Mouse (Mus musculus) MEL (cell line): ENCODE measurements around the gene Sept9. TPM values are rescaled to one million over a fixed set of nuclear protein-coding genes. Genes with fewer than 3 reads are reported as not detected.

Experiments used
- DNase-seq: peaks from one replicate; pipeline ENCODE4 v3.0.0; 2011; ENCODE audit warnings: low read depth, low spot score
- H3K27ac ChIP-seq: 2 replicates; pipeline ENCODE4 v1.5.1; 2012; ENCODE audit warnings: low read depth, mild to moderate bottlenecking, control low read depth, low read length, moderate library complexity; ENCODE audit not compliant: control insufficient read depth
- H3K27me3 ChIP-seq, 2 experiments: fragments of 150-350 bp in 1 of 2; sonication (generic) in 1 of 2; 2 replicates each; pipeline ENCODE4 v1.6.1; 2012; ENCODE audit warnings: low read length in 2 of 2, mild to moderate bottlenecking in 2 of 2, improper control_type of control experiment in 1 of 2, moderate library complexity in 1 of 2; ENCODE audit not compliant: insufficient read depth in 2 of 2, control insufficient read depth in 1 of 2
- H3K36me3 ChIP-seq, 2 experiments: 2 replicates each; pipeline ENCODE4 v1.6.1; 2012 to 2014; ENCODE audit warnings: low read length in 2 of 2, improper control_type of control experiment in 1 of 2, inconsistent platforms in 1 of 2, mild to moderate bottlenecking in 1 of 2; ENCODE audit not compliant: insufficient read depth in 2 of 2, control insufficient read depth in 1 of 2
- H3K4me1 ChIP-seq, 2 experiments: fragments of 150-350 bp in 1 of 2; sonication (generic) in 1 of 2; 2 replicates each; pipeline ENCODE4 v1.6.1; 2012; ENCODE audit warnings: low read length in 2 of 2, improper control_type of control experiment in 1 of 2, mild to moderate bottlenecking in 1 of 2; ENCODE audit not compliant: insufficient read depth in 2 of 2, control insufficient read depth in 1 of 2
- H3K4me3 ChIP-seq, 2 experiments: fragments of 150-350 bp in 1 of 2; sonication (generic) in 1 of 2; 2 replicates each; pipeline ENCODE4 v1.5.1; 2012; ENCODE audit warnings: low read depth in 2 of 2, low read length in 2 of 2, mild to moderate bottlenecking in 2 of 2, moderate library complexity in 2 of 2, control low read depth in 1 of 2, improper control_type of control experiment in 1 of 2; ENCODE audit not compliant: control insufficient read depth in 1 of 2, insufficient read depth in 1 of 2
- H3K79me2 ChIP-seq: 2 replicates; pipeline ENCODE4 v1.6.1; 2012; ENCODE audit warnings: mild to moderate bottlenecking, low read length, moderate library complexity; ENCODE audit not compliant: control insufficient read depth, poor library complexity, insufficient read depth
- H3K9ac ChIP-seq: 2 replicates; pipeline ENCODE4 v1.6.1; 2012; ENCODE audit warnings: low read depth, mild to moderate bottlenecking, control low read depth, low read length, moderate library complexity; ENCODE audit not compliant: control insufficient read depth, poor library complexity, severe bottlenecking
- H3K9me3 ChIP-seq: fragments of 150-350 bp; sonication (generic); replicated peaks from 2 replicates; pipeline ENCODE4 v1.6.1; 2012; ENCODE audit warnings: mild to moderate bottlenecking, low read length, improper control_type of control experiment, moderate library complexity; ENCODE audit not compliant: insufficient read depth
- BHLHE40 ChIP-seq: IDR thresholded peaks from 2 replicates; pipeline ENCODE4 v1.6.1; 2012; ENCODE audit warnings: low read depth, mild to moderate bottlenecking, inconsistent platforms, low read length, improper control_type of control experiment, borderline replicate concordance
- CHD1 ChIP-seq: IDR thresholded peaks from 2 replicates; pipeline ENCODE4 v1.6.1; 2012; ENCODE audit warnings: low read depth, mild to moderate bottlenecking, inconsistent platforms, low read length, improper control_type of control experiment
- CTCF ChIP-seq, 3 experiments: IDR thresholded peaks in 2 of 3; conservative IDR thresholded peaks in 1 of 3; 2 replicates each; pipeline ENCODE4 v1.5.1; 2011 to 2012; ENCODE audit warnings: low read length in 3 of 3, low read depth in 2 of 3, mild to moderate bottlenecking in 2 of 3, improper control_type of control experiment in 1 of 3, inconsistent platforms in 1 of 3, mixed read lengths in 1 of 3, moderate library complexity in 1 of 3; ENCODE audit not compliant: control insufficient read depth in 1 of 3, insufficient read depth in 1 of 3, poor library complexity in 1 of 3, severe bottlenecking in 1 of 3
- E2F4 ChIP-seq: IDR thresholded peaks from 2 replicates; pipeline ENCODE4 v1.6.1; 2011; ENCODE audit warnings: low read depth, low read length, improper control_type of control experiment, borderline replicate concordance
- GABPA ChIP-seq: IDR thresholded peaks from 2 replicates; pipeline ENCODE4 v1.6.1; 2012; ENCODE audit warnings: low read depth, mild to moderate bottlenecking, inconsistent platforms, low read length, improper control_type of control experiment, moderate library complexity
- JUND ChIP-seq: IDR thresholded peaks from 2 replicates; pipeline ENCODE4 v1.6.1; 2011; ENCODE audit warnings: low read depth, mild to moderate bottlenecking, improper control_type of control experiment, low read length
- KAT2A ChIP-seq: conservative IDR thresholded peaks from 2 replicates; pipeline ENCODE4 v1.6.1; 2012; ENCODE audit warnings: low read depth, low read length, improper control_type of control experiment, inconsistent platforms
- MEF2A ChIP-seq: IDR thresholded peaks from 2 replicates; pipeline ENCODE4 v1.6.1; 2014; ENCODE audit warnings: low read depth, mild to moderate bottlenecking, inconsistent platforms, low read length, improper control_type of control experiment; ENCODE audit not compliant: poor library complexity, insufficient replicate concordance, severe bottlenecking; ENCODE audit errors: extremely low read depth
- MXI1 ChIP-seq: IDR thresholded peaks from 2 replicates; pipeline ENCODE4 v1.6.1; 2011; ENCODE audit warnings: mild to moderate bottlenecking, low read depth, low read length, improper control_type of control experiment
- RAD21 ChIP-seq: IDR thresholded peaks from 2 replicates; pipeline ENCODE4 v1.6.1; 2011; ENCODE audit warnings: mild to moderate bottlenecking, low read depth, low read length, improper control_type of control experiment
- SMC3 ChIP-seq: IDR thresholded peaks from 2 replicates; pipeline ENCODE4 v1.6.1; 2011; ENCODE audit warnings: low read depth, low read length, improper control_type of control experiment
- TAL1 ChIP-seq: IDR thresholded peaks from 2 replicates; pipeline ENCODE4 v1.6.1; 2012; ENCODE audit warnings: mild to moderate bottlenecking, inconsistent platforms, low read length, moderate library complexity, mixed read lengths
- TBP ChIP-seq: IDR thresholded peaks from 2 replicates; pipeline ENCODE4 v1.8.0; 2011; ENCODE audit warnings: low read depth, low read length, improper control_type of control experiment
- TCF12 ChIP-seq: IDR thresholded peaks from 2 replicates; pipeline ENCODE4 v1.6.1; 2014; ENCODE audit warnings: low read depth, mild to moderate bottlenecking, inconsistent platforms, low read length, improper control_type of control experiment, moderate library complexity
- USF2 ChIP-seq, 2 experiments: IDR thresholded peaks; 2 replicates each; pipeline ENCODE4 v1.6.1; 2011 to 2012; ENCODE audit warnings: improper control_type of control experiment in 2 of 2, low read length in 2 of 2, borderline replicate concordance in 1 of 2, inconsistent platforms in 1 of 2, low read depth in 1 of 2, mild to moderate bottlenecking in 1 of 2; ENCODE audit not compliant: insufficient read depth in 1 of 2
- ZKSCAN1 ChIP-seq: IDR thresholded peaks from 2 replicates; pipeline ENCODE4 v1.6.1; 2012; ENCODE audit warnings: low read depth, mild to moderate bottlenecking, inconsistent platforms, low read length, improper control_type of control experiment, moderate library complexity
- ZMIZ1 ChIP-seq: IDR thresholded peaks from 2 replicates; pipeline ENCODE4 v1.6.1; 2012; ENCODE audit warnings: low read depth, mild to moderate bottlenecking, inconsistent platforms, low read length, improper control_type of control experiment, moderate library complexity
- ZNF384 ChIP-seq: IDR thresholded peaks from 2 replicates; pipeline ENCODE4 v1.6.1; 2012; ENCODE audit warnings: low read depth, mild to moderate bottlenecking, inconsistent platforms, low read length, improper control_type of control experiment
- polyA plus RNA-seq, 2 experiments: library from polyadenylated mRNA; stranded (reverse) in 1 of 2; unstranded in 1 of 2; fragments of >175 nt in 1 of 2; fragments of >200 nt in 1 of 2; gene quantifications; 2 replicates each; pipeline versions ENCODE4 v1.2.1 to v1.2.4; 2012; ENCODE audit warnings: low replicate concordance in 2 of 2, low read depth in 1 of 2; ENCODE audit not compliant: insufficient read length in 2 of 2, insufficient read depth in 1 of 2, missing spikeins in 1 of 2
- total RNA-seq: library from RNA; depleted of rRNA; stranded (reverse); fragments of 300-350 nt; gene quantifications from 2 replicates; pipeline ENCODE4 v1.2.3, GENCODE M21; 2012

The Sept9 gene
- total and polyA plus RNA-seq, 3 experiments, result 49.7 to 196 (median 163) TPM

GRCm38 (mm10) chr11:117183841-117184240, 15.6 kb upstream of the Sept9 start:
- Histone ChIP-seq H3K27ac (no peak overlapping the region), H3K4me3 (no peak overlapping the region), H3K9me3 (no peaks in the 10 kb centered on the region), H3K4me1 (no peaks in the 10 kb centered on the region), H3K9ac (no peak overlapping the region), H3K36me3 (no peaks in the 10 kb centered on the region), H3K27me3 (peaks cover 7 to 11% of the 10 kb centered on the region in 2 experiments), H3K79me2 (no peaks in the 10 kb centered on the region)
- TF ChIP-seq KAT2A (no peak), SMC3 (peak; percentile 23; the same call in 1 of the 2 replicates), USF2 (IDR thresholded peaks at IDR 0.05; ENCODE audit: borderline replicate concordance in 1 of 2, insufficient read depth in 1 of 2, low read depth in 1 of 2, low read length in 2 of 2) (no peak), CTCF (IDR thresholded peaks at IDR 0.05 in 2 of 3, conservative IDR thresholded peaks at IDR 0.05 in 1 of 3; ENCODE audit: control insufficient read depth in 1 of 3, insufficient read depth in 1 of 3, low read depth in 2 of 3, low read length in 3 of 3, poor library complexity in 1 of 3, severe bottlenecking in 1 of 3) (peak in 1 of 3 experiments; percentile 23; a peak in 1 of 6 replicates)
- no peak for DNase-seq

- H3K36me3 ChIP-seq, result no peaks in the 10 kb centered on the region
- no peak overlapping the region for H3K27ac ChIP-seq
- H3K9ac ChIP-seq, result no peak overlapping the region
- no peaks in the 10 kb centered on the region for H3K4me1 ChIP-seq
- TF ChIP-seq E2F4 (no peak), BHLHE40 (no peak), CHD1 (no peak), ZNF384 (no peak), MXI1 (no peak), TBP (no peak), ZKSCAN1 (no peak), RAD21 (no peak), MEF2A (no peak), TAL1 (no peak), ZMIZ1 (no peak), TCF12 (no peak), GABPA (no peak), JUND (no peak)
- peaks cover 7 to 15% of the 10 kb centered on the region in 2 experiments for H3K27me3 ChIP-seq
- no peak overlapping the region for H3K4me3 ChIP-seq
- H3K79me2 ChIP-seq, result no peaks in the 10 kb centered on the region
- H3K9me3 ChIP-seq, result no peaks in the 10 kb centered on the region
- DNase-seq, result no peak
Observed at GRCm38 (mm10) chr11:117185076-117185933, 14.2 kb upstream of the Sept9 start.
